Mouse (Mus musculus): ENCODE data around the gene Nmt2.

DNA sequence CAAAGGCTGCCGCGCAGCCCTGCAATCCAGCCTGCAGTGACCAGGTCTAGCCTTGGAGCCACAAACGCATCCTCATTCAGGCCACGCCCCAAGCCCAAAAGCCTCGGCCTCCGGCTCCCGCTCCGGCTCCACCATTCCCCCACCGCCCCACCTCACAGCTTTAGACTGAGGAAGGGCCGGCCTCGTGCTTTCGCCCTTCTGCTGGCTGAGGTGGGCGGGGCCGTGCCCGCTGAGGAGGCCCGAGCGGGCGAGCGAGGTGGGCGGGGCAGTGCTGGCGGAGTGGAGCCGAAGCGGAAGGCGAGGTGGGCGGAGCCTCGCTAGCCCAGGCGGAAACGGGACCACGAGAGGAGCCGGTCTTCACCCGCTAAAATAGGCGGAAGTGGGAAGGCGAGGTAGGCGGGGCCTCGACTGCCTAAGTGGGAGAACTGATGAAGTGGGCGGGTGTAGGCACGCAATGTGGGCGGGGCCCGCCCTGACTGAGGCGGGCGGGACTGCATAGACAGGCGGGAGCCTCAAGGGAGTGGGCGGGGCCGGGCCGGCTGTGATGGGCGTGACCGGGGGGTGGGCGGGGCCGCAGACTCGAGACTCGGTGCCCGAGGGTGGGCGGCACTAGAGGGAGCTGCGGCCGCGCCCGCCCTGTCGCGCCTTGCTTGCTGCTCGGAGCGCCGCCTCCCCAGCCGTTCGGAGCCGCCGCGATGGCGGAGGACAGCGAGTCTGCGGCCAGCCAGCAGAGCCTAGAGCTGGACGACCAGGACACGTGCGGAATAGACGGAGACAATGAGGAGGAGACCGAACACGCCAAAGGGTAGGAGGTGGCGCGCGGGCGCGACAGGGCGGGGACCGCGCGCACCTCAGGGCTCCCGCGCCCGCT, at the start of gene Nmt2:
- TF ChIP-seq POLR2A (IDR thresholded peaks at IDR 0.05; ENCODE audit: extremely low read depth, insufficient read depth, low read length) (peak; percentile 92), CTCF (IDR thresholded peaks at IDR 0.05; ENCODE audit: low read depth, low read length) (no peak)
